In the genomic region with DNA sequence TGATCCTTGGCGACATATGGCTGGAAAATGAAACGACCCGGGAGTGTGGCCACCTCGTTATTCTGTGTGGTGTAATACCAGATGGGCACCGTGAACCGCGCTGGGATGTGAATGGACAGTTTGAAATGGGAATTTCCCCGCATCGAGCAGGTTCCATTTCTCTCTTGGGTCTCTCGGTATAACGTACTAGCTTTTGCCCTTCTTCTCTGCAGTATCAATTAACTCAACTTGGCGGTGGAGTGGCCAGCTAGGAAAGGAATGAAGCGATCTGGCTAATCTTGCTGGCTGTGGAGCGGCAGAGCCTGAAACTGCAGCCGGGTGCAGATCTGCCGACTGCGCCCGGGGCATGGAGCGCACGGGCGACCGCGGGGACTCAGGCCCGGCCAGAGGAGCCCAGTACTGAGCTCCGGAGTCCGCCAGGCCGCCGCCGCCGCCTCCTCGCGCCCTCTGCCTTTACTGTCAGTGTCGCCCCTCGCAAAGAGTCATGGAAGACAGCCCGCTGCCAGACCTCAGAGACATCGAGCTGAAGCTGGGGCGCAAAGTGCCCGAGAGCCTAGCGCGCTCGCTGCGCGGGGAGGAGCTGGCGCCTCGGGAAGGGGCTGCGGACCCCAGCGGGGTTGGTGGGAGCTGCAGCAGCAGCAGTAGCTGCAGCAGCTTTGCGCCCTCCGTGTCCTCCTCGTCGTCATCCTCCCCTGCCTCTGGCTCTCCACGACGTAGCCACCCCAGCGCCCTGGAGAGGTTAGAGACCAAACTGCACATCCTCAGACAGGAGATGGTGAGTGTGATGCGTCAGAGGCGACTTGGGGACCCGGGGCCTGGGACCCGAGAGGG, we compare ENCODE assay signal across 8 mouse cellular contexts. TPM values are rescaled to one million over a fixed set of nuclear protein-coding genes. Genes with fewer than 3 reads are reported as not detected.
DNase-seq lines count a peak whose midpoint lies in the region; ATAC-seq and TF ChIP-seq lines count a peak whose summit lies in the region.

No protein-coding gene starts in this region.

- peak; percentile 48; the same call in 1 of the 2 replicates for ATAC-seq in embryonic facial prominence, embryonic 13.5 days (ENCODE audit: insufficient number of reproducible peaks, insufficient read depth, low FRiP score, low TSS enrichment, low read depth)
- ATAC-seq in kidney, embryonic 14.5 days (ENCODE audit: low FRiP score, low TSS enrichment): peak; percentile 87
- ATAC-seq in neural tube, embryonic 14.5 days (ENCODE audit: low read depth): peak; percentile 85
- no peak for ATAC-seq in erythroid progenitor cell, adult 5-6 weeks (replicated peaks; ENCODE audit: low FRiP score, poor library complexity, severe bottlenecking)

- DNase-seq in urinary bladder, adult 2 months (ENCODE audit: low spot score): peak; percentile 61
- no peak for DNase-seq in urinary bladder, postnatal 10 days (ENCODE audit: low spot score)
- DNase-seq in heart, adult 9 months (ENCODE audit: low spot score in 2 of 2): peak; percentile 7 to 9
- no peak for DNase-seq in liver, adult 2 months (ENCODE audit: extremely low read depth, low read depth, low spot score)

- H3K4me3 ChIP-seq in embryonic facial prominence, embryonic 13.5 days: peak overlapping the region; percentile 74
- peak overlapping the region; percentile 77 for H3K4me3 ChIP-seq in kidney, embryonic 14.5 days (ENCODE audit: low read length)
- H3K4me3 ChIP-seq in liver, adult 2 months (ENCODE audit: insufficient read depth, low read depth, low read length): peak overlapping the region; percentile 86
- H3K4me3 ChIP-seq in neural tube, embryonic 14.5 days (ENCODE audit: low read depth, low read length): peak overlapping the region; percentile 63

- H3K9ac ChIP-seq in embryonic facial prominence, embryonic 13.5 days: peak overlapping the region; percentile 79
- peak overlapping the region; percentile 85 for H3K9ac ChIP-seq in kidney, embryonic 14.5 days (ENCODE audit: low read depth, low read length)
- H3K9ac ChIP-seq in liver, adult 2 months (ENCODE audit: low read depth, low read length): peak overlapping the region; percentile 88
- H3K9ac ChIP-seq in neural tube, embryonic 14.5 days (replicated peaks; ENCODE audit: low read depth, low read length): peak overlapping the region; percentile 74

- WGBS in embryonic facial prominence, embryonic 13.5 days: under 1% methylated on average over 57 of the region's 58 CpGs
- WGBS in kidney, embryonic 14.5 days: under 1% methylated on average over 52 of the region's 58 CpGs
- under 1% methylated on average over 57 of the region's 58 CpGs for WGBS in liver, adult 2 months
- WGBS in neural tube, embryonic 14.5 days: under 1% methylated on average over 58 of the region's 58 CpGs

- TF ChIP-seq POLR2A in liver, adult 2 months (IDR thresholded peaks at IDR 0.05; ENCODE audit: extremely low read depth, insufficient read depth, low read length): no peak

- H3K9me3 ChIP-seq in embryonic facial prominence, embryonic 13.5 days: no peaks in the 10 kb centered on the region
- H3K9me3 ChIP-seq in kidney, embryonic 14.5 days (ENCODE audit: control insufficient read depth, low read length): no peaks in the 10 kb centered on the region
- H3K9me3 ChIP-seq in neural tube, embryonic 14.5 days (ENCODE audit: control insufficient read depth, low read length): no peaks in the 10 kb centered on the region

- H3K27me3 ChIP-seq in embryonic facial prominence, embryonic 13.5 days: no peaks in the 10 kb centered on the region; the same call in 1 of the 2 replicates
- H3K27me3 ChIP-seq in kidney, embryonic 14.5 days (ENCODE audit: control insufficient read depth, insufficient read depth, low read length): no peaks in the 10 kb centered on the region
- H3K27me3 ChIP-seq in liver, adult 2 months (ENCODE audit: control insufficient read depth, insufficient read depth, low read length): no peaks in the 10 kb centered on the region
- H3K27me3 ChIP-seq in neural tube, embryonic 14.5 days (ENCODE audit: control insufficient read depth, insufficient read depth, low read length): no peaks in the 10 kb centered on the region

- no peaks in the 10 kb centered on the region for H3K36me3 ChIP-seq in embryonic facial prominence, embryonic 13.5 days
- H3K36me3 ChIP-seq in kidney, embryonic 14.5 days (ENCODE audit: control insufficient read depth, insufficient read depth, low read length): no peaks in the 10 kb centered on the region
- 0 out of 2 replicates have a peak, but pooled peaks cover 1% of the 10 kb centered on the region for H3K36me3 ChIP-seq in liver, adult 2 months (ENCODE audit: control insufficient read depth, insufficient read depth, low read length)
- H3K36me3 ChIP-seq in neural tube, embryonic 14.5 days (ENCODE audit: control insufficient read depth, insufficient read depth, low read length): no peaks in the 10 kb centered on the region

- H3K79me2 ChIP-seq in liver, adult 2 months (ENCODE audit: control insufficient read depth, insufficient read depth, low read length): peaks cover 17% of the 10 kb centered on the region

- peak overlapping the region; percentile 72 for H3K27ac ChIP-seq in embryonic facial prominence, embryonic 13.5 days
- peak overlapping the region; percentile 71; the same call in 1 of the 2 replicates for H3K27ac ChIP-seq in kidney, embryonic 14.5 days (ENCODE audit: low read depth, low read length)
- H3K27ac ChIP-seq in liver, adult 2 months (replicated peaks; ENCODE audit: insufficient read depth, low read depth, low read length): peak overlapping the region; percentile 92
- peak overlapping the region; percentile 84 for H3K27ac ChIP-seq in neural tube, embryonic 14.5 days (ENCODE audit: low read depth, low read length)

- peaks cover 5% of the 10 kb centered on the region; the same call in 1 of the 2 replicates for H3K4me1 ChIP-seq in embryonic facial prominence, embryonic 13.5 days
- peaks cover 4% of the 10 kb centered on the region; the same call in 1 of the 2 replicates for H3K4me1 ChIP-seq in kidney, embryonic 14.5 days (ENCODE audit: control insufficient read depth, insufficient read depth, low read length)
- peaks cover 19% of the 10 kb centered on the region for H3K4me1 ChIP-seq in liver, adult 2 months (ENCODE audit: control insufficient read depth, insufficient read depth, low read length)
- peaks cover 5% of the 10 kb centered on the region; the same call in 1 of the 2 replicates for H3K4me1 ChIP-seq in neural tube, embryonic 14.5 days (ENCODE audit: control insufficient read depth, insufficient read depth, low read length)

- TF ChIP-seq CTCF in liver, adult 2 months (IDR thresholded peaks at IDR 0.05; ENCODE audit: low read depth, low read length): no peak

- H3K4me2 ChIP-seq in embryonic facial prominence, embryonic 13.5 days: peak overlapping the region; percentile 96
- H3K4me2 ChIP-seq in kidney, embryonic 14.5 days (replicated peaks; ENCODE audit: low read depth, low read length): peak overlapping the region; percentile 77
- H3K4me2 ChIP-seq in neural tube, embryonic 14.5 days (ENCODE audit: low read depth, low read length): peak overlapping the region; percentile 72

RNA-seq across cellular contexts. Expression of gene Lurap1l, which starts 0.6 kb away (rescaled TPM):
- 29.9 and 31.4 TPM in 2 replicates for polyA plus RNA-seq in urinary bladder, adult 2 months (2012; rRNA removed)
- 5.8 and 7.1 TPM in 2 replicates for polyA plus RNA-seq in embryonic facial prominence, embryonic 13.5 days (2015; fragmentation: Nextera tagmentation; extraction: Ambion mirVana)
- 10.7 and 11.9 TPM in 2 replicates for polyA plus RNA-seq in kidney, embryonic 14.5 days (2014; fragmentation: Nextera tagmentation; extraction: Ambion mirVana)
- 43.5 and 43.8 TPM in 2 replicates for total RNA-seq in liver, adult 2 months (2014; rRNA removed)
- 15.0 and 15.3 TPM in 2 replicates for polyA plus RNA-seq in liver, adult 2 months (2012; rRNA removed)
- polyA plus RNA-seq in neural tube, embryonic 14.5 days (2014; fragmentation: Nextera tagmentation; extraction: Ambion mirVana): 13.3 and 15.3 TPM in 2 replicates
- not detected in 2 replicates for total RNA-seq in erythroid progenitor cell, adult 5-6 weeks (2015; ENCODE audit: low replicate concordance)
- not detected in 2 replicates for total RNA-seq in erythroid progenitor cell, adult 5-6 weeks (2017; ENCODE audit: low replicate concordance)

Comparison
In these comparisons a context has a peak if more than half of its experiments do, and no peak if none do; other contexts are left out.
1. DNase-seq: peak in urinary bladder, adult 2 months (single experiment) and heart, adult 9 months (2 of 2); none in urinary bladder, postnatal 10 days (single experiment) and liver, adult 2 months (single experiment).
2. Peak in every context shown above with its lines, with median percentiles within 50 percentile points of each other: H3K27ac ChIP-seq, H3K4me2 ChIP-seq, H3K4me3 ChIP-seq and H3K9ac ChIP-seq.